Mouse (Mus musculus) stomach, embryonic 15.5 days (tissue): ENCODE measurements at regions not wholly inside any gene's neighbourhood (a gene's known extent, or its start where the extent isn't known, plus 50 kb on each side); places are given as distances from the start of the nearest gene placed in this dataset.

Source experiments
- ATAC-seq: fragments of 200-750 bp; cut with Nextera tagmentation; 2 replicates; pipeline ENCODE4 v1.8.0; 2017; ENCODE audit warnings: low read depth, moderate number of reproducible peaks, moderate TSS enrichment; ENCODE audit not compliant: insufficient read depth, low FRiP score
- H3K27ac ChIP-seq: fragments of 300-500 bp; sonication (generic); 2 replicates; pipeline ENCODE4 v1.5.1; 2015; ENCODE audit warnings: mild to moderate bottlenecking, inconsistent platforms
- H3K27me3 ChIP-seq: fragments of 300-500 bp; sonication (generic); replicated peaks from 2 replicates; pipeline ENCODE4 v1.6.1; 2015; ENCODE audit warnings: inconsistent platforms
- H3K36me3 ChIP-seq: fragments of 300-500 bp; sonication (generic); 2 replicates; pipeline ENCODE4 v1.6.1; 2015; ENCODE audit warnings: inconsistent platforms
- H3K4me1 ChIP-seq: fragments of 300-500 bp; sonication (generic); 2 replicates; pipeline ENCODE4 v1.6.1; 2015; ENCODE audit warnings: inconsistent platforms
- H3K4me2 ChIP-seq: fragments of 300-500 bp; sonication (generic); 2 replicates; pipeline ENCODE4 v1.6.1; 2015; ENCODE audit warnings: mild to moderate bottlenecking, inconsistent platforms
- H3K4me3 ChIP-seq: fragments of 300-500 bp; sonication (generic); replicated peaks from 2 replicates; pipeline ENCODE4 v1.5.1; 2015; ENCODE audit warnings: inconsistent platforms
- H3K9ac ChIP-seq: fragments of 300-500 bp; sonication (generic); 2 replicates; pipeline ENCODE4 v1.6.1; 2015; ENCODE audit warnings: inconsistent platforms
- H3K9me3 ChIP-seq: fragments of 300-500 bp; sonication (generic); 2 replicates; pipeline ENCODE4 v1.6.1; 2016; ENCODE audit warnings: inconsistent platforms
- WGBS: fragments of 180-500 bp; shearing (Covaris S2); methylation state at CpG from one replicate; pipeline ENCODE4 v1.1.7; 2015; 5-methylcytosine and 5-hydroxymethylcytosine counted together

DNA sequence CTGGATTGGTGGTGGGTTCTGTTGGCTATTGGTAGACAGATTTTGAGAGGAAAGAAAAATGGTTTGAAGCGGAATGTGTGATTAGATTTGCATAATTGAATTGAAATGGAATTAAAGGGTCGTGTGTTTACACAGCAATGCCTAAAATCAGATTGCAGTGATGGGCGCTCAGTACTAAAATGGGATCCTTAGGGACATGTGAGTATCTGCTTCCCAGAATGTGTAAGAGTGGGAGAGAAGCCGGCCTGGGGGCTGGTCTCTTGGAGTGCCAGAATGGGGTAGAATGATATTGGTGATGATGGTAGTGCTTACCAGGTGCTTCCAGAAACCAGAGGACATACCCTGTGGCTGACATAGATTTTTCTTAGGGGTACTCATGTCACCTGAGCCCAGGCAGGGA is 86.2 kb upstream of the Fstl4 start:
- Histone ChIP-seq H3K36me3 (no peaks in the 10 kb centered on the region), H3K4me1 (no peaks in the 10 kb centered on the region), H3K4me2 (no peak overlapping the region), H3K27ac (no peak overlapping the region), H3K4me3 (no peak overlapping the region), H3K27me3 (no peaks in the 10 kb centered on the region), H3K9me3 (no peaks in the 10 kb centered on the region), H3K9ac (no peak overlapping the region)
- WGBS, result 76% methylated on average over 4 of the region's 4 CpGs
- ATAC-seq, result no peak

DNA sequence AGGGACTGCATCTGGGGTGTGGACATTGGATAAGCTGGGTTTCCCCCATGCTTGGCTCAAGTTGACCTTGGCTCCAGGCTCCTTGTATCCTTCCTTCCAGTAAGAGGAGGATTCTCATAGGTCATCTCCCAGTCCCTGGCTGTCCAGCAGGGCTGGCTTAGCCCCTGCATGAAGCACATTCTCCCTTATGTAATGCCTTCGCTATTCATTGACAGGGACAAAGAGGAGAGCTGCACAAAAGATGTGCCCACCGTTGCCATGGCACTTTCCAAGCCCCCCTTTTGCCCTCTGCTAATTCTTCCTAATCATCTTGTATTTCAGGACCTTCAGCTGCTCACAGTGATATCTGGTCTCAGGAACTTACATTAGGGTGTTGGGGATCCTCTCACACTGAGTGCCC is 79.0 kb upstream of the Fstl4 start:
- no peak overlapping the region for H3K9ac ChIP-seq
- no peak overlapping the region for H3K4me3 ChIP-seq
- no peaks in the 10 kb centered on the region for H3K4me1 ChIP-seq
- H3K36me3 ChIP-seq, result no peaks in the 10 kb centered on the region
- H3K9me3 ChIP-seq, result no peaks in the 10 kb centered on the region
- no peak overlapping the region for H3K27ac ChIP-seq
- no peak for ATAC-seq
- H3K27me3 ChIP-seq, result no peaks in the 10 kb centered on the region
- WGBS, result 71% methylated on average over 2 of the region's 2 CpGs
- no peak overlapping the region for H3K4me2 ChIP-seq

DNA sequence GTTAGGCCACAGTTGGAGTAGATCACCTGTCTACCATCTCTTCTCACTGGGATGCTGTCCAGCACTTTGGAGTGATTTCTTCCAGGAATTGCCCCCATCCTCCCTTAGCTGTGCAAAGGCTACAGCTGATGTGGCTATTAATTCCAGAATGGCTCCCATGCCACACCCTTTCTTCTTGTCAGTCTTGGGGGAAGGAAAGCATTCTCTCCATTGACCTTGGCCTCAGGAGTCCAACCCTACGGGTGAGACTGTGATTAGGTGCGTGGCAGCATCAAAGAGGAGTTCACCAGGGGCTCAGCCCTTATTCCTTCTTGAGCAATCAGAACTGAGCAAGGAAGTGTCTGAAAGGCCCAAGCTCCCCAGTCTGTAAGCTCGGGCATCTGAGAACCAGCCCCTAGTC is 71.7 kb upstream of the Fstl4 start:
- no peaks in the 10 kb centered on the region for H3K4me1 ChIP-seq
- H3K4me3 ChIP-seq, result no peak overlapping the region
- H3K9me3 ChIP-seq, result no peaks in the 10 kb centered on the region
- H3K27me3 ChIP-seq, result no peaks in the 10 kb centered on the region
- no peak overlapping the region for H3K27ac ChIP-seq
- no peak overlapping the region for H3K4me2 ChIP-seq
- H3K36me3 ChIP-seq, result no peaks in the 10 kb centered on the region
- ATAC-seq, result no peak
- 66% methylated on average over 3 of the region's 3 CpGs for WGBS
- no peak overlapping the region for H3K9ac ChIP-seq

DNA sequence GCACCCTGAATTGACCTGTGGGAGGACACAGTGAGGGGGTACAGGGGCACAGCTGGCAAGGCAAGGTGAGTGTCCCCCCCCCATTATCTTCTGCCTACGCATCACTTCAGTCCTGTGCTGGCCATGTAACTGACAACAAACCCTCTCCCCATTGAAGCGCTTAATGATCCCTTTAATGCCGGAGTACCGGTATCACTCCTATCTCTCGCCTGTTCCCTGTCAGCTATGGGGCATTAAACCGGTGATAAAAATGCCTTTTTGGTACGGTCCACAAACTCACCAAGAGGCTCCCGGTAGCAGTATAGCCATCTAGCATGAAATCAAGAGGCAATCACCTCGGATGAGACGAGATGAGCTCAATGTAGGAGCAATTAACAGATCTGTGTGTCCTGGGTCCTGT is 62.8 kb upstream of the Fstl4 start:
- Histone ChIP-seq H3K4me2 (no peak overlapping the region), H3K27me3 (no peaks in the 10 kb centered on the region), H3K9ac (no peak overlapping the region), H3K4me3 (no peak overlapping the region), H3K36me3 (no peaks in the 10 kb centered on the region), H3K4me1 (no peaks in the 10 kb centered on the region), H3K27ac (no peak overlapping the region), H3K9me3 (no peaks in the 10 kb centered on the region)
- 80% methylated on average over 10 of the region's 10 CpGs for WGBS
- ATAC-seq, result no peak

DNA sequence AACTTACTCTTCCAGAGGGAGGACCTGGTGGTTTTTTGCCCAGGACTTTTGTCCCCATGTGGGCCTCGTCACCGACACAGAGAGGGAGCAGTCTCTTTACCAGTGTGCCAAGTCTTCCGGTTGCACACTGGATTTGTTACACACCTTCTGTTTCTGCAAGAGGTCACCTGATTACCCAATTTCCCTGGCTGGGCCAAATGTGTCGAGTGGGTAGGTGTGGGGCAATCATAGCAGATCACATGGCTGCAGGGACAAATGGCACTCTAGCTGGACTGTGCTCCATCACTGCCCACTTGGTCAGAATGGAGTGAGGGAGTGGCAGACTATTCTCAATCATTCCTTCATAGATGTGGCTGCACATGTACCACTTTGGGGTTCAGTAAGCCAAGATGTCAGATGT is 61.0 kb upstream of the Fstl4 start:
- WGBS, result 83% methylated on average over 4 of the region's 4 CpGs
- no peaks in the 10 kb centered on the region for H3K36me3 ChIP-seq
- H3K4me2 ChIP-seq, result no peak overlapping the region
- H3K4me1 ChIP-seq, result no peaks in the 10 kb centered on the region
- H3K9me3 ChIP-seq, result no peaks in the 10 kb centered on the region
- no peak for ATAC-seq
- H3K27me3 ChIP-seq, result no peaks in the 10 kb centered on the region
- H3K27ac ChIP-seq, result no peak overlapping the region
- no peak overlapping the region for H3K9ac ChIP-seq
- no peak overlapping the region for H3K4me3 ChIP-seq
